Mouse (Mus musculus) WW6 (cell line): ENCODE data around the gene Prss37.

Experiments
- DNase-seq: peaks from one replicate; pipeline ENCODE4 v3.0.0-alpha.2; 2013; ENCODE audit warnings: low read depth, low spot score

Prss37 gene

DNA sequence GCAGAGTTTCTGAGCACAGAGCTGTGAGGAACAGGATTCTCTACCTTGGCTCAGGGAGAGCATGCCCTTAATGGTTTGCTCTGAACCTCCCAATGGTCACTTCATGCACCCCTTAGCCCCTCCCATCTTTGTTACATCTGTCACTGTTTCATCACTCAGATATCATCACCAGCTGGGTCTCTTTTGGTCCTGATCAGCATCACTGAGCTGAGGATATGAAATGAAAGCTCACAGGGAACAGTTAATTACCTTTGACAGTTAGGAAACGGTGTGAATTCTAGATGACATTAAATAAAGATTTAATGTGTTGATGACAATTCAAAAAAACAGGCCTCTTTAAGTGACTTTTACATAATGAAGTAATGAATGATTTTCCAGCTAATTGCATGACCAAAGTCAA is at the start of gene Prss37:
Gene Prss37, minus strand, starts transcription at position 101 of the 400 bp plus-strand sequence.
- no peak for DNase-seq

DNA sequence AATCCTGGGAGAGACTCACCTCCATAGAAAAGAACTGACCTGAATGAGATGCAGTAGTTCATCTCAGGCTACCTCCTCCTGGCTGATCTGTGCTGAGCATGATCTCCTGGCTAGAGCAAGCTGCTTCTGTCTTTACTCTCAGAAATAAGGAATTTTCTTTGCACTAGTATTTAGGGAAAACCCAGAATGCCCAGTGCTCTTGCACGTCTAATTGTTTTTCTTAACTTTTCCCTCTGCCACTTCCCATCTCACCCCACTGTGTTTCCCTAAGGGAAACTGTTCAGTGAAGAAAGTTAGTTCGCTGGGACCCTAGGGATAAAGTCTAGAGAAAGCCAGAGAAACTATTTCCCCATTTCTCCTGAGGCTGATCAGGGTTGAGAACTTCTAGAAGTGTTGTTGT is 35.6 kb upstream of the Prss37 start, which contains the start of gene Olfr461:
Gene Olfr461, minus strand, starts transcription at position 101 of the 400 bp plus-strand sequence.
- DNase-seq: no peak

DNA sequence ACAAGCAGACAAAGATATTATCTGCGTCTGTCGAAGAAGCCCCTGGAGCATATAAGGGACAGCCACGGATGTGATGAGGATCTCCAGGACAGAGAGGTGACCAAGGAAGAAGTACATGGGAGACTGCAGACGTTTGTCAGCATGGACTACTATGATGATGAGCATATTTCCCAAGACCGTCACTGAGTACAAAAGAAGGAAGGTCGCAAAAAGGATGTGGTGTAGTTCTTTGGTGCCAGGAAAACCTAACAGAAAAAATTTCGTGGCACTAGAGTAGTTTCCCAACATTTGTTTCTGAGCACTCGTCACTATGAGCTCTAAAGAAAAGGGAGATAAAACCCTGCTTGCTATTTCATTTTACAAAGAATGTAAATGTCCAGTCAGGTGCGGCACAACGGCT is 25.4 kb upstream of the Prss37 start:
- DNase-seq: no peak

DNA sequence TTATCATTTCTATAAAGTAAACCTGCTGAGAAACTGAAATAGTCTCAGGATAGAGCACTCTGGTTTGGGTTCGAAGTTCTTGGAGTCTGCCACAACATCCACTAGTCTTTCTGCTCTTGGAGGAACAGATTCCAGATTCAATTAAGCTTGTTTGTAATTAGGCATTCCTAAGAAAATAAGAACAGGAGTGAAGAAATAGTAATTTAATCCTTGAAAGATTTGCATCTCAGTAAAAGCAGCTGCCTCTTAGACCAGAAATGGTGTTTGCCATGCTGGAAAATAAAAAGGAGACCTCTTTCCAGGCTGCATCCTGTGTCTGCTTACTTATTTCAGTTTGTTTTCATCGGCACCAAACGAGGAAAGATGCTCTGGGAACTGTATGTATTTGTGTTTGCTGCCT is 26.1 kb downstream of the Prss37 start, which contains the start of gene Tas2r108:
Gene Tas2r108, plus strand, starts transcription at position 301 of the 400 bp plus-strand sequence.
- DNase-seq: no peak

DNA sequence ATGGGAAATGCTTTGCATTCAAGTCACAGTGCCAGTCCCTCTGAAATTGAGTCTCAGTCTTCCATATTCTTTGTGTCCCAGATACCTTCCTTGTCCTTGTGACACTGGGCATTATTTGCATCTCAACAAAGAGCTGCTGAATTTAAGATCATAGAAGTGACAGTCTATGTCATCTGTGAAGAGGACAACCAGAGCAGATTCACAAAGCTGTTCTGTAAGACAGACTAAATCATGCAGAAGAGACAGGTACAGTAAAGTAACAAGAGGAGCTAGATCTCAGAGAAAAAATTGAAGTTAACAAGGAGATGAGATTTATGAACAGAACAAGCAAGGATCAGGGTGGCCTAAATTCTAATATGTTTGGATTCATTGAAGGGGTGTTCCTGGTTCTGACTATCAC is 28.4 kb downstream of the Prss37 start, which contains the start of gene Tas2r137:
Gene Tas2r137, plus strand, starts transcription at position 301 of the 400 bp plus-strand sequence.
- DNase-seq: no peak

DNA sequence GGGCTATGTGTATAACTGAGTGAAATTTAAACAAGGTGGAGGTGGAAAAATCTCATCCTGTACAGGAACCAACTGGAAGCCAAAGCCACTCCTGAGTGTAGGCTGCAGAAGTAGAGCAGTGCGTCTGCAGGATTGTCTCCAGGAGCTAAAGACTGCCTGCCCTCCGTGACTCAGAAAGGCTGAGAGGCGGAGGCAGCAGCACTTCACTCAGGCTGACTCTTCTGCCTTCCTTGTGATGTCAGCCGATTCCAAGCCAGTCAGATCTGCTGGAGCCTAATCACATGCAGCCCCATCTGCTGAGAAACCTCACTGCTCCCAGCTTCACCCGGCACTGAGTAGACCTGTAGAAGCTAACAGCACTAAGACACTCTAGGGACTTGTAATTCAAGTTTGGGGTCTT is 37.0 kb downstream of the Prss37 start:
- DNase-seq: no peak

DNA sequence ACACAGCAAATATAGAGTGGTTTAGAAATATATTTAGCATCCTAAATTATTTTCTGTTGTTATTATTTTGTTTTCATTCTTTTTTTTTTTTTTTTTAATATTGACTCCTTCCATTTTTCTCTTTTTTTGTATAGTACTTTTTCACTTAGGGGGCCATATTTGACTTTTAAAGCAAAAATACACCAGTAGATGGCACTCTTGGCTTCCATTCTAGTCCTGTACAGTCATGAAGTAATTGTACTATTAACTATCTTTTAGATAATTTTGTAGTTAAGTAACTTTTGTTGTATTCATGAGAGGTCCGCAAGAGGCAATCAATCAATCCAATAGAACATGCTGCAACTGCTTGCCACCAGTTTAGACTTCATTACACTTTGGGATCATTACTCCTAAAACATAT is 39.6 kb downstream of the Prss37 start:
- no peak for DNase-seq

DNA sequence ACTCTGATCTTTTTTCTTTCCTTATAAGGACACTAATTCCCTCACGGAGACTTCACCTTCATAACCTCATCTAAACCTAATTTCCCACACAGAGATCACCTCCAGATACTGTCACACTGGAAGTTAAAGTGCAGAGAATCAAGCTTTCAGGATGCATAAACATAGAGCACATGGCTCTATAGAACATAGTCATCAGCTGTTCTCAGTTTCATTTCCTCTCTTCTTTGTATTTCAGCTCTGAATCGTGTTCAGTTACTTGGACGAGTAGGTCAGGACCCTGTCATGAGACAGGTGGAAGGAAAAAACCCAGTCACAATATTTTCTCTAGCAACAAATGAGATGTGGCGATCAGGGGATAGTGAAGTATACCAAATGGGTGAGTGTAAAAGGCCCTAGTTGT is 43.2 kb downstream of the Prss37 start:
- DNase-seq: no peak

DNA sequence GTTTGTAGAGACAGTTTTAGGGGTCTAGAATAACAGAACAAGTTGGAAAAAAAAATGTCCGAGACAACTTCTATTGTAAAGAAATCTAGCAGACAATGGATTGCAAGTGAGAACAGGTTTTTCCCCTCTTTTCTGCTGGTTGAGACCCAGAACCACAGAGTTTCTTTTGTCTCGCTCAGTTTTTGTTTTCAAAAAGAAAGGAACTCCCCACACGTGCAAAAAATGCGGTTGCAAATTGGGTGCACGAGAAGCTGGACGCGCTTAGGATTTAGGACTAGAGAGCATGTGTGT is 47.6 kb downstream of the Prss37 start:
- no peak for DNase-seq

DNA sequence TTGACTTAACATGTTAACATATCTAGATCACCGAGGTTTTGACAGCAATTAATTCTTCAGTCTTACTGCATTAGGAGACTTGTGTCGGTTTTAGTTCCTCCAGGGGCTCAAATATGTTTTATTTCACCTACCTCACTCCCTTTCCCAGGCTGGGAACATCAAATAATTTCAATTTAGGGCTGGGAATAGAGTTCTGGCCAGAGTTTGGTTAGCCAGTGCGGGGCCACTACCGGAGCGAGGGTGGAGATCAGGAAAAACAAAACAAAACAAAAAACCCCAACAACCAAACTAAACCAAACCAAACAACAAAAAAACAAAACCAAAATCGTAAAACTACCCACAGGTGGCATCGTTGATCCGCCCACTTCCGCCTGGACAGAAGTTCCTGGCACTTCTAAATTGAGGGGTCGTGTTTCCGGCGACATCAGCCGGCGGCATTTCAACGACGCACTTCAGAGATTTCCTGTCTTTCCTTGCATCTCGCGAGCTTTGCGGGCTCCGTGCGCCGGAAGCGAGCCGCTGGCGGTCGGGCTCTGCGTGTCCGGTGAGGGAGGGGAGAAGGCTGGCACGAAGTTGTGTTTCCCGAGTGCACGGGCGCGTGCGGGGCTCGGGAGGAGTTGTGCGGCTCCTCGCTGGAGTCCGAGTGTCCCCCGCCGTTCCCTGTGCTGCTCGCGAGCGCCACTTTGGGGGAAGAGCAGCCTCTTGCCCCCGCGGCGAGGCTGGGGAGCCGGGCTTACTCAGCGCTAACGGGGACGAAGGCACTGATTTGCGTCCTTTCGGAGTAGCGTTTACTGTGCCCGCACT is 48.2 kb downstream of the Prss37 start, which contains the start of gene Ssbp1:
Gene Ssbp1, plus strand, starts transcription at position 437 of the 804 bp plus-strand sequence.
- DNase-seq: peak; percentile 84

DNA sequence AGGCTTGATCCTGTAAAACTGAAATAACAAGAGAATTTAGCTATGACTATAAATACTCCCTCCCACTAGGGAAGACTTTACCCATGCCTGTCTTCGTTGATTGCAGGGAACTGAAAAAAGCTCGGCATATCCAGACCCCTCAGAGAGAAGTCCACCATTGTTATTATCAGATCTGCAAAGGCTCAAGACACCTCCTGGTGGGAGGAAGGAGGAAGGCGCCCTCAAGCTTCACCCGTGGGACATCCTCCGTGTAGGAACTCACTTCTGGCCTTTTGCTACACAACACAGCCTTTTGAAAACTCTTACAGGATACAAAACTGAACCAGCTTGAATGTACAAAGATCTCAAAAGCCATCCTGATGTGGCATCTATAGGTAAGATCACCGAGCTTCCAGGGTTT is 53.6 kb downstream of the Prss37 start:
- DNase-seq: no peak
